Mouse (Mus musculus): ENCODE measurements around the gene Limk1. TPM values are rescaled to one million over a fixed set of nuclear protein-coding genes. Genes with fewer than 3 reads are reported as not detected.

Limk1 gene
- total and polyA plus RNA-seq, 3 experiments: 7.2 to 27.7 (median 10.8) TPM

GRCm38 (mm10) chr5:134647394-134647793 lies 41.0 kb downstream of the Limk1 start:
- Histone ChIP-seq H3K4me1 (ENCODE audit: control insufficient read depth in 1 of 2, insufficient read depth in 2 of 2) (no peaks in the 10 kb centered on the region), H3K4me2 (ENCODE audit: insufficient read depth, low read depth, poor library complexity, severe bottlenecking) (no peak overlapping the region), H3K4me3 (replicated peaks in 1 of 3; ENCODE audit: low read depth in 2 of 3, low read length in 2 of 3, poor library complexity in 1 of 3) (no peak overlapping the region), H3K27me3 (replicated peaks) (peaks cover 1% of the 10 kb centered on the region), H3K36me3 (replicated peaks in 1 of 2; ENCODE audit: control insufficient read depth in 1 of 2, insufficient read depth in 1 of 2, low read length in 1 of 2) (no peaks in the 10 kb centered on the region), H3K79me2 (replicated peaks; ENCODE audit: control insufficient read depth, extremely low read depth, insufficient read depth, poor library complexity, severe bottlenecking) (no peaks in the 10 kb centered on the region), H3K9me3 (replicated peaks; ENCODE audit: low read length) (peaks cover 6% of the 10 kb centered on the region), H3K9ac (ENCODE audit: insufficient read depth, low read depth) (no peak overlapping the region), H3K27ac (ENCODE audit: insufficient read depth, low read depth) (no peak overlapping the region)
- dilution Hi-C loops (cut with MboI; ENCODE audit: extremely low pct_ligation_motif_present, extremely low pct_unique_long_range_greater_than_20kb, low sequenced_read_pairs) (no loop called here), in situ Hi-C loops (cut with MboI; ENCODE audit: low pct_ligation_motif_present, low pct_unique_long_range_greater_than_20kb, low sequenced_read_pairs) (loop anchor here (5.0 kb wide), 1 partner anchor 40 kb away; the partner anchor contains the start of gene Limk1)
- TF ChIP-seq MEF2A (IDR thresholded peaks at IDR 0.05; ENCODE audit: borderline replicate concordance, low read depth, low read length) (no peak), CTCF (conservative IDR thresholded peaks at IDR 0.05 in 1 of 2, IDR thresholded peaks at IDR 0.05 in 1 of 2; ENCODE audit: low read depth in 2 of 2, low read length in 2 of 2) (no peak), ZKSCAN1 (IDR thresholded peaks at IDR 0.05; ENCODE audit: borderline replicate concordance, low read depth, low read length) (no peak), NELFE (IDR thresholded peaks at IDR 0.05; ENCODE audit: low read depth, low read length) (no peak), UBTF (IDR thresholded peaks at IDR 0.05; ENCODE audit: low read depth, low read length) (no peak), TBP (conservative IDR thresholded peaks at IDR 0.05; ENCODE audit: low read depth, low read length) (no peak), CHD1 (IDR thresholded peaks at IDR 0.05; ENCODE audit: low read depth, low read length) (no peak), MXI1 (IDR thresholded peaks at IDR 0.05; ENCODE audit: low read depth, low read length) (no peak), TCF12 (IDR thresholded peaks at IDR 0.05; ENCODE audit: low read depth, low read length) (no peak), EP300 (IDR thresholded peaks at IDR 0.05; ENCODE audit: low read length) (no peak), MAZ (IDR thresholded peaks at IDR 0.05; ENCODE audit: low read depth, low read length) (no peak), USF2 (conservative IDR thresholded peaks at IDR 0.05; ENCODE audit: low read depth, low read length) (no peak), PAX5 (IDR thresholded peaks at IDR 0.05; ENCODE audit: low read length) (no peak), USF1 (IDR thresholded peaks at IDR 0.05; ENCODE audit: low read depth, low read length) (no peak)
- no peak for DNase-seq (ENCODE audit: extremely low read depth)

- in situ Hi-C loops (cut with MboI; ENCODE audit: low pct_ligation_motif_present, low pct_unique_long_range_greater_than_20kb, low sequenced_read_pairs) (loop anchor here (5.0 kb wide), 1 partner anchor 41 kb away; the partner anchor contains the start of gene Limk1), dilution Hi-C loops (cut with MboI; ENCODE audit: extremely low pct_ligation_motif_present, extremely low pct_unique_long_range_greater_than_20kb, low sequenced_read_pairs) (no loop called here)
- DNase-seq (ENCODE audit: extremely low read depth): no peak
- no peaks in the 10 kb centered on the region for H3K79me2 ChIP-seq (replicated peaks; ENCODE audit: control insufficient read depth, extremely low read depth, insufficient read depth, poor library complexity, severe bottlenecking)
- no peak overlapping the region for H3K9ac ChIP-seq (ENCODE audit: insufficient read depth, low read depth)
- no peak for TF ChIP-seq GABPA (IDR thresholded peaks at IDR 0.05; ENCODE audit: insufficient replicate concordance, low read depth, low read length)
- TF ChIP-seq POLR2A (IDR thresholded peaks at IDR 0.05; ENCODE audit: low read depth, low read length): no peak
- TF ChIP-seq EP300 (IDR thresholded peaks at IDR 0.05; ENCODE audit: low read length): no peak
- TF ChIP-seq IRF4 (IDR thresholded peaks at IDR 0.05; ENCODE audit: low read depth, low read length): no peak
- no peak for TF ChIP-seq E2F4 (IDR thresholded peaks at IDR 0.05; ENCODE audit: insufficient replicate concordance, low read depth, low read length)
- no peak for TF ChIP-seq RAD21 (IDR thresholded peaks at IDR 0.05; ENCODE audit: low read depth, low read length)
- TF ChIP-seq CTCF (conservative IDR thresholded peaks at IDR 0.05 in 1 of 2, IDR thresholded peaks at IDR 0.05 in 1 of 2; ENCODE audit: low read depth in 2 of 2, low read length in 2 of 2): no peak; a peak in 1 of 4 replicates
- no peak for TF ChIP-seq TBP (conservative IDR thresholded peaks at IDR 0.05; ENCODE audit: low read depth, low read length)
- no peak for TF ChIP-seq JUN (IDR thresholded peaks at IDR 0.05; ENCODE audit: insufficient read depth, low read depth, low read length)
- no peak for TF ChIP-seq HCFC1 (IDR thresholded peaks at IDR 0.05; ENCODE audit: low read depth, low read length)
- no peak for TF ChIP-seq USF2 (conservative IDR thresholded peaks at IDR 0.05; ENCODE audit: low read depth, low read length)
- no peak for TF ChIP-seq SIN3A (IDR thresholded peaks at IDR 0.05; ENCODE audit: low read length)
- no peak for TF ChIP-seq BHLHE40 (IDR thresholded peaks at IDR 0.05; ENCODE audit: low read depth, low read length)
- TF ChIP-seq PAX5 (IDR thresholded peaks at IDR 0.05; ENCODE audit: low read length): no peak
- H3K4me1 ChIP-seq (ENCODE audit: control insufficient read depth in 1 of 2, insufficient read depth in 2 of 2): no peaks in the 10 kb centered on the region
- H3K36me3 ChIP-seq (replicated peaks in 1 of 2; ENCODE audit: control insufficient read depth in 1 of 2, insufficient read depth in 1 of 2, low read length in 1 of 2): no peaks in the 10 kb centered on the region
- no peak overlapping the region for H3K4me3 ChIP-seq (replicated peaks in 1 of 3; ENCODE audit: low read depth in 2 of 3, low read length in 2 of 3, poor library complexity in 1 of 3)
- peaks cover 6% of the 10 kb centered on the region for H3K9me3 ChIP-seq (replicated peaks; ENCODE audit: low read length)
- H3K27ac ChIP-seq (ENCODE audit: insufficient read depth, low read depth): no peak overlapping the region
- H3K27me3 ChIP-seq (replicated peaks): peaks cover 1% of the 10 kb centered on the region
- H3K4me2 ChIP-seq (ENCODE audit: insufficient read depth, low read depth, poor library complexity, severe bottlenecking): no peak overlapping the region
Observed at GRCm38 (mm10) chr5:134646461-134646860, 41.9 kb downstream of the Limk1 start.

All from CH12.LX (cell line).